Mouse (Mus musculus): ENCODE data around the gene Aagab.

DNA sequence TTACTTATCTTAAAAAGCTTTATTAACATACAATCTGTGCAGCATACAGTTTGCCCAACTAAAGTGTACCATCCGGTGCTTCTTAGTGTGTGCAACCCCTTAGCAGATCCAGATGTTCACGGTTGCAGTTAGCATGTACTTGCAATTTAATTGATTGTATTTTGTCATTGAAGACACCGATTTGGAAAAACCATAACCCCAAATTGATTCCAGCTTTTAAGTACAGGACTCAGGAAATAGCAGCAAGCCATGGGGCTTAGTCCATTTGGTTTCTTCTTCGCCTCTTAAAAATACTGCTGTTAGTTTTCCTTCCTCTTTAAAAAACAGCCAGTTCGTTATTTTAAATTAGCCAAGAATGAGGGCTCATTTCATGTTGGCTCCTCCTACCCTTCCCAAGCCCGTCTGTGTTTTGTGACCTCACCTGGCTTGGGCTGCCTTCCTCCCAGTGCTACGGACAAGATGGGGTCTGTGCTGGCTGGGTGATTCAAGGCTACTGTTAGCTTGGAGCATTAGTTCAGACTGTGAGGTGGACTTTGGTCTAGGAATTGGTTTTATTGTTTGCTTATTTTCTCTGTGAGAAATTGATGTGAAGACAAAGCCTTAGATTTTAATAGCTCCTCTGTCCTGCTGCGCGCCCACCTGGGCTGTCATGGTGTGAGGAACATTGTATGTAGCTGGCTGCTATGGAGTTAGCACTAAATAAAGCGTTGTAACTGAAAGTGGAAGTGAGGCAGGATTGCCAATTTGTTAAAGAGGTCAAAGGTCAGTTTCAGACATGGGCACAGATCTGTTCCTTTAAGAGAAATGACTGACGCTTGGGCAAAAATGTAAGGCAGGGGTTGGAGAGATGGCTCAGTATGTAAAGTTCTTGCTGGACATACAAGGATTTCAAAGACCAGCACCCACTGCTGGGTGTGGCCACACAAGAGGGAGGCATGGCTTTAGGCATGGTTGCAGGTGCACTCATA lies 11.8 kb downstream of the Aagab start:
- TF ChIP-seq CTCF (IDR thresholded peaks at IDR 0.05; ENCODE audit: low read depth) (no peak), EP300 (IDR thresholded peaks at IDR 0.05; ENCODE audit: low read depth) (no peak)

Measured in liver, postnatal 0 days (tissue).